Mouse (Mus musculus): ENCODE data around the gene Oosp1. TPM values are rescaled to one million over a fixed set of nuclear protein-coding genes. Genes with fewer than 3 reads are reported as not detected.

Oosp1 gene
- total RNA-seq, 1 experiment from 2014 or later = 7.4 TPM

- ATAC-seq (replicated peaks; ENCODE audit: low read depth, poor library complexity, severe bottlenecking) = peak; percentile 45; the same call in 1 of the 2 replicates
Measured at GRCm38 (mm10) chr19:11625231-11625630, 65.7 kb downstream of the Oosp1 start.

- ATAC-seq (replicated peaks; ENCODE audit: low read depth, poor library complexity, severe bottlenecking) = no peak
Measured at GRCm38 (mm10) chr19:11624800-11625199, 66.2 kb downstream of the Oosp1 start.

- no peak for ATAC-seq (replicated peaks; ENCODE audit: low read depth, poor library complexity, severe bottlenecking)
Measured at GRCm38 (mm10) chr19:11623551-11623950, 67.4 kb downstream of the Oosp1 start, which contains the start of gene Ms4a2. Gene Ms4a2 (minus strand): TSS chr19:11623719.

- ATAC-seq (replicated peaks; ENCODE audit: low read depth, poor library complexity, severe bottlenecking) = no peak
Measured at GRCm38 (mm10) chr19:11617983-11618382, 73.0 kb downstream of the Oosp1 start.

Other genes starting within 250 kb of the Oosp1 start
- 3.1 and 10.3 TPM in 2 replicates for gene Ms4a4b, start 247.6 kb downstream of the Oosp1 start, total RNA-seq (2017)
- 108 and 113 TPM in 2 replicates for gene Ms4a6c, start 221.8 kb downstream of the Oosp1 start, total RNA-seq (2017)
- 1.7 and 2.1 TPM in 2 replicates for gene Gm8369, start 205.2 kb downstream of the Oosp1 start, total RNA-seq (2017)
- 13.9 and 26.6 TPM in 2 replicates for gene Ms4a6b, start 174.6 kb downstream of the Oosp1 start, total RNA-seq (2017)
- gene Ms4a4d, start 154.3 kb downstream of the Oosp1 start, total RNA-seq (2017) = not detected in 2 replicates
- 0.82 TPM in 1 of 2 replicates, not detected in the other for gene Ms4a6d, start 86.3 kb downstream of the Oosp1 start, total RNA-seq (2017)
- gene Ms4a2, start 67.4 kb downstream of the Oosp1 start, total RNA-seq (2017) = 54.6 and 59.7 TPM in 2 replicates
- 31.1 and 41.7 TPM in 2 replicates for gene Ms4a3, start 50.3 kb downstream of the Oosp1 start, total RNA-seq (2017)
- 2.7 TPM in 1 of 2 replicates, not detected in the other for gene Oosp2, start 30.6 kb downstream of the Oosp1 start, total RNA-seq (2017)
- gene Oosp3, start 5.9 kb upstream of the Oosp1 start, total RNA-seq (2017) = not detected in 2 replicates
- gene Gif, start 56.4 kb upstream of the Oosp1 start, total RNA-seq (2017) = not detected in 2 replicates
- 89.0 and 118 TPM in 2 replicates for gene Mrpl16, start 79.2 kb upstream of the Oosp1 start, total RNA-seq (2017)
- 17.7 and 20.7 TPM in 2 replicates for gene Stx3, start 128.3 kb upstream of the Oosp1 start, total RNA-seq (2017)
- not detected in 2 replicates for gene Olfr1417, start 148.1 kb upstream of the Oosp1 start, total RNA-seq (2017)
- not detected in 2 replicates for gene Olfr1418, start 169.9 kb upstream of the Oosp1 start, total RNA-seq (2017)
- not detected in 2 replicates for gene Olfr1419, start 184.0 kb upstream of the Oosp1 start, total RNA-seq (2017)
- gene Olfr1420, start 195.4 kb upstream of the Oosp1 start, total RNA-seq (2017) = not detected in 2 replicates
- 18.2 and 21.0 TPM in 2 replicates for gene Patl1, start 221.2 kb upstream of the Oosp1 start, total RNA-seq (2017)